Mouse (Mus musculus) 3T3-L1 (cell line): ENCODE results near the gene Ddx58.

Experiments
- DNase-seq: peaks from one replicate; pipeline ENCODE4 v3.0.0-alpha.2; 2015; ENCODE audit warnings: low read depth, low spot score

Gene Ddx58

GRCm38 (mm10) chr4:40239409-40240271, at the start of gene Ddx58:
Gene Ddx58, minus strand, starts transcription at chr4:40239828.
- DNase-seq: peak; percentile 68

- DNase-seq: peak; percentile 89
Measured at GRCm38 (mm10) chr4:40289046-40289445, 49.4 kb upstream of the Ddx58 start.

- DNase-seq: no peak
Measured at GRCm38 (mm10) chr4:40287415-40287814, 47.8 kb upstream of the Ddx58 start.

GRCm38 (mm10) chr4:40285582-40285981, 46.0 kb upstream of the Ddx58 start:
- peak; percentile 85 for DNase-seq

- peak; percentile 90 for DNase-seq
Measured at GRCm38 (mm10) chr4:40279276-40279900, 39.8 kb upstream of the Ddx58 start, which contains the start of gene Ndufb6. Gene Ndufb6, minus strand, starts transcription at chr4:40279421.

- peak; percentile 9 for DNase-seq
Measured at GRCm38 (mm10) chr4:40278880-40279275, 39.2 kb upstream of the Ddx58 start.

GRCm38 (mm10) chr4:40269430-40270032, 29.9 kb upstream of the Ddx58 start, which contains the start of the genes Smim27 and Topors:
Gene Smim27, plus strand, starts transcription at chr4:40269579.
Gene Topors, minus strand, starts transcription at chr4:40269850.
- DNase-seq: peak; percentile 98

GRCm38 (mm10) chr4:40268835-40269234, 29.2 kb upstream of the Ddx58 start:
- no peak for DNase-seq

GRCm38 (mm10) chr4:40268204-40268813, 28.7 kb upstream of the Ddx58 start:
- peak; percentile 80 for DNase-seq

- peak; percentile 42 for DNase-seq
Measured at GRCm38 (mm10) chr4:40267681-40268080, 28.1 kb upstream of the Ddx58 start.

- no peak for DNase-seq
Measured at GRCm38 (mm10) chr4:40264321-40264720, 24.7 kb upstream of the Ddx58 start.

- DNase-seq: no peak
Measured at GRCm38 (mm10) chr4:40254385-40255103, 14.9 kb upstream of the Ddx58 start.

GRCm38 (mm10) chr4:40253766-40254165, 14.1 kb upstream of the Ddx58 start:
- DNase-seq: peak; percentile 33

- DNase-seq: no peak
Measured at GRCm38 (mm10) chr4:40250984-40251383, 11.4 kb upstream of the Ddx58 start.

GRCm38 (mm10) chr4:40244035-40244434, 4.4 kb upstream of the Ddx58 start:
- no peak for DNase-seq

- DNase-seq: no peak
Measured at GRCm38 (mm10) chr4:40243006-40243405, 3.4 kb upstream of the Ddx58 start.

GRCm38 (mm10) chr4:40241928-40242327, 2.3 kb upstream of the Ddx58 start:
- DNase-seq: no peak

GRCm38 (mm10) chr4:40240272-40240744, 680 bp upstream of the Ddx58 start:
- peak; percentile 20 for DNase-seq

GRCm38 (mm10) chr4:40238483-40239408, 882 bp downstream of the Ddx58 start:
- peak; percentile 81 for DNase-seq

- no peak for DNase-seq
Measured at GRCm38 (mm10) chr4:40236829-40237228, 2.8 kb downstream of the Ddx58 start.
